Mouse (Mus musculus): ENCODE measurements around the gene Mrps6.
A peak's percentile ranks its signal among the peaks of the same experiment; 100 is the strongest.

The Mrps6 gene

DNA sequence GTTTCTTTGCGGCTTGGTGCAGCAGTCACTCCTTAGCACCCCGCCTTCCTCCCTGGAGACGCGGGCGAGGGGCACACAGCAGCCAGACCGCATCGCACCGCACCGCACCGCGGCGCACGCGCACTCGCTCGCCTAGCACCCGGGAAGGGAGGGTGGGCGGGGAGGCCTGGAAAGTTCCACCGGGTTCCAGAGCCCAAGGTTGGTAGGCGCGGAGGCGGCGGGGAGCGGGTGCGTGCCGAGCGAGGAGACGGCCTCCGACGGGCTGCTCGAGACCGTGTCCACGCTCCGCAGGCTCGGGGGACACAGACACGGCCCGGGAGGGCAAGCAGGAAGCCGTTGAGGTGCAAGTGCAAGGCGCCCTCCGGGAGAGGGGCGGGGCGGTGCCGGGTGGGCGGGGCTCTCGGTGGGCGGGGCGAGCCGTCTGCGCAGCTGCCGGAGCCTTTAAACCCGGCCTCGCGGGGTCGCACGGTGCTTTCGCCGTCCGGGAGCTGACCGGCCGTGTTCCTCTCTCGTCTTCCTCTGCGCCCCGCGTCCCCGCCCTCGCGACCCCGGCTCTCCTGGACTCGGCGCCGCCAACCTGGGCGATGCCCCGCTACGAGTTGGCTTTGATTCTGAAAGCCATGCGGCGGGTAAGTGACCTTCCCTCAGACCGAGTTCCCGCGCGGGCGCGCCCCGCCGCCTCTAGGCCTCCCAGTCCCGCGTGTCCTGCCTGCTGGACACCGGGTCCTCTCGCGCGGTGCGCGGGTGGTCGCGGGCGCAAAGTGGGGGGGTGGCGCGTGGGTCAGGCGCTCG is at the start of gene Mrps6, which contains the start of the genes Gm49711 and Slc5a3:
Gene Mrps6, plus strand, starts transcription at position 419 of the 792 bp plus-strand sequence.
Gene Gm49711, plus strand, starts transcription at position 465 of the 792 bp plus-strand sequence.
Gene Slc5a3, plus strand, starts transcription at position 471 of the 792 bp plus-strand sequence.
- peak; percentile 75 for DNase-seq (ENCODE audit: low spot score)

GRCm38 (mm10) chr16:92009586-92009985 is 48.5 kb upstream of the Mrps6 start:
- no peak for DNase-seq (ENCODE audit: low spot score)

GRCm38 (mm10) chr16:92016792-92017191 is 41.3 kb upstream of the Mrps6 start:
- no peak for DNase-seq (ENCODE audit: low spot score)

DNA sequence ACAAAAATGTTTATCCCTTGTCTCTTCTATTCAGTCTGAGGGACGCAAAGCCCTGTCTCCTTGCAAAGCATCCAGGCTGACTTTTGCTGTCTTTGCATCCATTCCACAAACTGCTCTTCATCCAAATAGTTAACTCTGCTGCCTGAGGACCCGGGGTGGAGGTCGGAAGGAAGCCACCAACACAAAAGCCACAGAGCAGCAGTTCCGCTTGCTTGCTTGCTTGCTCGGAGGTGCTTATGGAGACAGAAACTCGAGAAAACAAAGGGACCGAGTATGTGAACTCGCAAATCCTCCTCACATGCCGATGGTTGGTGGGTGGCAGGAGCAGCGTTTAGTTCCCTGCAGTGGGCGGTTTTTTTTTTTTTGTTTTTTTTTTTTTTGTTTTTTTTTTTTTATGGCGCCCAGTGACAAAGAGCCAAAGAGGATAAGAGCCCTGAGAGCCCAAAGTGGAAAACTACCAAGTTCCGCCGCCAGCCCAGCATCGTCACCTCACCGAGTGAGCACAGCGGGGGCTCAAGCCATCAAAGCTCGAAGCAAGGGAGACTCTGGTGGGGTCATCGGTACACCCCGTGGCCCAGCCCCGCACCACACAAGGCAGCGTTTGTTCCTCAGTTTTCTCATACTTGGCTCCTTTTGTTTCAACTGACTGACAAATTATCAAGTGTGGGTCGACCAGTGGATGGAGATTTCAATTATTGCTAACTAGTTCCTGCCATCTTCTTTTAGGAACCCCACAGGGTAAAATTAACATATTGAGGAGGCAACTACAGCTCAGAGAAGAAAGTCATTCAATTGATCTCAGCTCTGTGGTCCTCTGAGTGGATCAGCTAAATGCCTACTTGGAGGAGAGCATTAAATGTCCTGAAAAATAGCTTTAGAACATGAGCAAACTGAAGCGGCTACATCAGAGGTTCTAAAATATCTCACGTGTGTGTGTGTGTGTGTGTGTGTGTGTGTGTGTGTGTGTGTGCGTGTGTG is 38.6 kb upstream of the Mrps6 start:
- no peak for DNase-seq (ENCODE audit: low spot score)

GRCm38 (mm10) chr16:92021656-92022400 is 36.2 kb upstream of the Mrps6 start:
- no peak for DNase-seq (ENCODE audit: low spot score)

DNA sequence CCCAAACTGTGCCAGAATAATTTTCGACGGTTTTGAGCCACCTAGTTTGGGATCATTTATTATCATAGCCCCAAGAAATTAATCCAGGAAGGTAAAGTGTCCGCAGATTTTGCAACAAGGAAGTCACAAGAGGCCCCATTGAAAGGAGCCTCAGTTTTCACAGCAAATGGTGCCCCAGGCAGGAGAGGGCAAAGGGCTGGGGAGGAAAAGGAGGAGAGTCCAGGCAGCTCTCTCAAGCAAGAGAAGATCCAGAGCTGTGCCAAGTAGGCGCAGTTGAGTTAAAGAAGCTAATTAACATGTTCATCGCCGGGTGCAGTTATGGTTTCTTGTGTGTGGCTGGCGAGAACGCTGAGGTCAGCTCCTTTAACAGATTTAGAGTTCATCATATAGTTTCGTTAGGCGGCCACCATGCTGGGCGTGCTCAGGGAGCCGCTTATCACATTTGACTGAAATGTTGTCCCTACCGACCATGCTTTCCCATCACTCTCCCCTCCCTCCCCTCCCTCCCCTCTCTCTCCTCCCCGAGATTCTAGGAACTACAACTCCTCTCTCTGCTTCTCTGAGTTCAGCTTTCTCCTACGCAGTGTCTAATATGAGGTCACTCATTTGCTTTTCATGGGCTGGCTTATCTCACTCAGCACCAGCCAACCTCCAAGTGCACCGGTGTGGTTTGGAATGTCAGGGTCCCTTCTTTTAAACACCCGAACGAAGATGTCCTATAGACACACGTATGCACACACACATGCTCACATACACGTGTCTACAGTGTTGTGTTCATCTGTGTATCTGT is 35.4 kb upstream of the Mrps6 start:
- no peak for DNase-seq (ENCODE audit: low spot score)

DNA sequence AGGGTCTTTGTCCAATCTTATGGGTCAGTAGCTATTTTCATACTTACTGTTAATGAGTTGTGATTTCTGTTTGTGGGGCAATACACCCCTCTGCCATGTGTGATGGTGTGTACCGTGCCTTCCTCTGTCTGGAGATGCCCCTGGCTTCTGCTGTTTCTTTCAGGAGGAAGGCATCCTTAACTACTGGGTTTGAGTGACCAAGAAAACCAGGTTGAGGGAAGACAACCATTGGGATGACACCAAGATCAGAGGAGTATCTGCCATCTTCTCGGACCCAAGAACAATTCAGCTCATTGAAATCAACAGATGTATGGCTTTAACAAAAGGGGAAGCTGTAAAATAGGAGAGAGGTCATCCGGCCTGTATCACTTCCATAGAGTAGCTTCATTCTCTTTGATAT is 24.8 kb upstream of the Mrps6 start:
- DNase-seq (ENCODE audit: low spot score) = no peak

DNA sequence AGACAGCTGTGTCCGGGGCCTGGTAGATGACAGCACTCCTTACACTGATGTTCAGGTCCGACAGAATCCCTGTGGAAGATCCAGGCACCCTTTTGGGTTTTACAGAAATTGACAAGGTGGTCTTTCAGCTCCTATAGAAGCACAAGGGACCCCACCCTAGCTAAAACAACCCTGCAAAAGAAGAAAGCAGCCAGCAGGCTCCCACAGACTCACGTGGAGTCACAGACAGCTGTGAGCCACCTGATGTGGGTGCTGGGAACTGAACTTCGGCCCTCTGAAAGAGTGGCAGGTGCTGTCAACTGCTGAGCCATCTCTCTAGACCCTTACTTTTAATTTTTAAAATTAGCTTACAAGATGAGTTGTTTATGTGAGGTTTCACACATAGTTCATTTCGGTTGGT is 23.4 kb upstream of the Mrps6 start:
- DNase-seq (ENCODE audit: low spot score) = no peak

- DNase-seq (ENCODE audit: low spot score) = no peak
These were observed 21.4 kb upstream of the Mrps6 start for GRCm38 (mm10) chr16:92036701-92037100.

DNA sequence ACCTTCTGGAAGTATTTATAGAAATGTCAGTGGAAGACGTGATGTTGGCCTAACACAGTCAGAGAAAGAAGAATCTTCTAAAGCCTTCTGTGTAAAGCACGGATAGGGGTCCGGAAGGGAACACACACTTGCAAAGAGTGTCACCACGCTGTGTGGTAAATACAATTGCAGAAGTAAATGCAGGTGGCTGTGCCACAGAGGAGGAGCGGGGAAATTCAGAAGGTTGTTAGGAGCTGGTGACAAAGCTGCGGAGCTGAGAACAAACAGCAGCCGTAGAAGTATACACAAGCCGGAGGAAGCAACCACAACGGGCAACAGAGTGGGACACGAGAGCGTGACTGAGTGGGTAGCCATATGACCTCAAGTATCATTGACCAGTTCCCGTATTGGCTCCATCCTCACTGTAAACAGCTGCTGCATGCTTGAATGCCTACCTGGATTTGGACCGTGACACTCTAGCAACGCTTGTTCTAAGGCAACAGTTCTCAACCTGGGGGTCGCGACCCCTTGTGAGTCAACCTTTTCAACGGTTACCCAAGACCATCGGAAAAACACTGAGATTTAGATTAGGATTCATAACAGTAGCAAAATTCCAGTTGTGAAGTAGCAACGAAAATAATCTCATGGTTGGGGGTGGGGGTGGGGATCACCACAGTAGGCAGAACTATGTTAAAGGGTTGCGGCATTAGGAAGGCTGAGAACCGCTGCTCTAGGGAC is 20.0 kb upstream of the Mrps6 start:
- DNase-seq (ENCODE audit: low spot score) = no peak

DNA sequence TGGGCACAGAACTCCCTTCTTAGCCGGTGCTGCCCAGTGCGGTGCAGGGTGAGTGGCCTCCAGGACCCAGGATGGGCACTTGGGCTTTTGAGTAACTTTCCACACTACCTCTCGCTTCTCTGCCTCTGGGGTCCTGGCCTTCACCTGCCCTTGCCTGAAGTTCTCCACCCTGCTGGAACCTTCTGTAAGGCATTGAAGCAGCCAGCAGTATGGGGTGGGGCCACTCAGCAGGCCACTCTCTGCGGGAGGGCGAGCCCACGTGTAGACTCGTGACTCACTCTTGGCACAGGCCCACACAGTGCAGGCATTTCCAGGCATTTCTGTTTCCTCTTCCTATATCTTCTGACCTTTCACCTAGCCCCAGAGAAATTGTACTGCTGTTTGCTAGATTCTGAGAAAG is 18.6 kb upstream of the Mrps6 start:
- no peak for DNase-seq (ENCODE audit: low spot score)

- no peak for DNase-seq (ENCODE audit: low spot score)
These were observed 18.1 kb upstream of the Mrps6 start for GRCm38 (mm10) chr16:92039966-92040365.

GRCm38 (mm10) chr16:92051777-92052310 is 6.2 kb upstream of the Mrps6 start:
- DNase-seq (ENCODE audit: low spot score) = no peak

- DNase-seq (ENCODE audit: low spot score) = no peak
These were observed 5.5 kb upstream of the Mrps6 start for GRCm38 (mm10) chr16:92052569-92052968.

DNA sequence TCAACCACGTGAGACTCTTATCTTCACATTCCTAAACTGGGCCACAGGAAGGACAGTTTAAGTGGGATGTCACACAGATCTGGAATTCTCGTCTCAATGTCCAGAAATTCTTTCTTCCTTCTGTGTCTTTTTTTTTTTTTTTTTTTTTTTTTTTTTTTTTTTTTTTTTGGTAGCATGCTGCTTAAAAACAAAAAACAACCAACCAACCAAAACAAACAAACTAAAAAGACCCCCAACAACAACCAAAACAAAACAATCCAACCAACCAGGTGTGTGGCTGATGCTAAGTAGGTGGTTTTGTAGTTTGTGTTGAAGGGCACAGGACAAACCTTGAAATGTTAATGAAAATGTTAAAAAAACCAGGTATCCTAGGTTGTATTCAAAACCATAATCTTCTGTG is 1.4 kb upstream of the Mrps6 start:
- DNase-seq (ENCODE audit: low spot score) = no peak

GRCm38 (mm10) chr16:92057456-92057851 is 616 bp upstream of the Mrps6 start:
- no peak for DNase-seq (ENCODE audit: low spot score)

DNA sequence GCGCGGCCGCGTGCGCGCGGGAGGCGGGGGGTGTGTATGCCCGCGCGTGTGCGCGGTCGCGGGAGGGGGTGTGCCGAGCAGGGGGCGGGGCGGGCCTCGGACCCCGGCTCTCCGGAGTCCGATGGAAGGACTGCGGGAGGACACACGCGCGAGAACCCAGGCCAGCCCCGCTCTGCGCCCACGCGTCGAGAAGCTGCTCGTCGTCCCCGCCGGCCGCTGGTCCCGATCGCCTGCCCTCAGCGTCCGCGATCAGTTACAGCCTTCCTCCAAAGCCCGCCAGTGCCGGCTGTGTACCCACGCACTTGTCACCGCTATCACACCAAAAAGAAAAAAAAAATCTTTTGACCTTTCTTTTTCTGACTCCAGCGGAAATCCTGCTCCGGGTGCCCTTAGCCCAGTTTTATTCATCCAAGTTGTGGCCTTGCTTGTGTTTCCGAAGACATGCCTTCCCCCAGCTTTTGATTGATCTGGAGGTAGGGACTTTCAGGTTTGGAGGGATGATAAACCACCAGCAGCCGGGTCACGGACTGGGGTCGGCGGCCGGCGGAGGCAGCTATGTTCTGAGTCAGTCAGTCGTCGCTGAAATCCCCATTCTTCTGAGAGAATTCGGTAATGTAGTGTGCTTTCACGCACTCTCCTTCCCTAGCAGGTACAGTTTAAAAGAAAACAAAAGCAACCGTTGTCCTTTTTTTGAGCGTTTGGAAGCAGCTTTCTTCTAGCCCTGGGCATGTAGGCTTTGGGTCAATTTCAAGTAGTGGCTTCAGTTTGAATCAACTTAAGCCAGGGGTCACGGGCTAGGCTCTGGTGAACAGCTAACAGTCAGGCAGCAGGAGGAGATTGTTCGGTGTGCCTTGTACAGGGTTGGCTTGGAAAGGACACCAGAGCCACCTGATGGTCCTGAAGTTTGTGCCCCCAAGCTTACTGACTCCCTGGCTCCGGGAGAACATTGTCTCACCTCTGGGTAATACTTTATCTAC is 862 bp downstream of the Mrps6 start:
- no peak for DNase-seq (ENCODE audit: low spot score)

GRCm38 (mm10) chr16:92060213-92060612 is 2.1 kb downstream of the Mrps6 start:
- DNase-seq (ENCODE audit: low spot score) = no peak

- DNase-seq (ENCODE audit: low spot score) = no peak
These were observed 3.5 kb downstream of the Mrps6 start for GRCm38 (mm10) chr16:92061586-92061985.

Data from ovary, adult 18-20 months (tissue).